Mouse (Mus musculus) hindbrain, embryonic 10.5 days (tissue): ENCODE measurements around the gene Gm45021. TPM values are rescaled to one million over a fixed set of nuclear protein-coding genes. Genes with fewer than 3 reads are reported as not detected.

Experiments used
- DNase-seq: peaks from one replicate; pipeline ENCODE4 v3.0.0-alpha.2; 2017; ENCODE audit warnings: low spot score
- H3K27ac ChIP-seq: fragments of 300-500 bp; sonication (generic); 2 replicates; pipeline ENCODE4 v1.5.1; 2016; ENCODE audit warnings: mild to moderate bottlenecking, moderate library complexity
- H3K27me3 ChIP-seq: fragments of 300-500 bp; sonication (generic); 2 replicates; pipeline ENCODE4 v1.6.1; 2016; ENCODE audit warnings: mild to moderate bottlenecking; ENCODE audit not compliant: poor library complexity, insufficient read depth, severe bottlenecking
- H3K36me3 ChIP-seq: fragments of 300-500 bp; sonication (generic); 2 replicates; pipeline ENCODE4 v1.6.1; 2016; ENCODE audit warnings: mild to moderate bottlenecking, moderate library complexity
- H3K4me1 ChIP-seq: fragments of 300-500 bp; sonication (generic); replicated peaks from 2 replicates; pipeline ENCODE4 v1.6.1; 2016; ENCODE audit warnings: mild to moderate bottlenecking
- H3K4me3 ChIP-seq: fragments of 300-500 bp; sonication (generic); 2 replicates; pipeline ENCODE4 v1.5.1; 2016; ENCODE audit warnings: mild to moderate bottlenecking, moderate library complexity
- H3K9me3 ChIP-seq: fragments of 300-500 bp; sonication (generic); 2 replicates; pipeline ENCODE4 v1.6.1; 2016; ENCODE audit warnings: mild to moderate bottlenecking, moderate library complexity
- WGBS: fragments of 180-500 bp; shearing (Covaris S2); methylation state at CpG from one replicate; pipeline ENCODE4 v1.1.7; 2016; 5-methylcytosine and 5-hydroxymethylcytosine counted together
- polyA plus RNA-seq: library from polyadenylated mRNA; unstranded; fragments of >200 nt; fragmentation: Nextera tagmentation; extraction: Ambion mirVana; gene quantifications from 2 replicates; pipeline ENCODE4 v1.2.1, GENCODE M21; 2016

Gene Gm45021
- polyA plus RNA-seq, 1 experiment from 2014 or later, result not detected

DNA sequence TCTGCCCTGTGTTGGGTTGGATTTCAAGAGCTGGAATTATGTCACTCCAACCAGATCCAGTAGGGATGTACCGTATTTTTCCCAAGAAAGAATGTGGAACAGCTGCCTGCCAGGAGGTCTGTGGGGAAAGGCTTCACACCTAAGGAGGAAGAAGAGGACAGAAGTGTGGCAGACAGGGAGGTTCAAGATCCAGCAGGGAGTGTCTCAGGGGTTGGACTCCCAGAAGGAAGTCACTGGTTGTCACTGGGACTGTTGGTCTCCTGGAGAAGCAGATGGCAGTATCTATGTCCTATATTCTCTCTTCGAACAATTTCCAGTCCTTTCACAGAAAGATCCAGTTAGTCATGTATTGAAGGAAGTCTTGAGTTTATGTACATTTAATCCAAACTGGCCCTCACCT lies 58.2 kb downstream of the Gm45021 start:
- Histone ChIP-seq H3K4me3 (no peak overlapping the region), H3K4me1 (no peaks in the 10 kb centered on the region), H3K27ac (0 out of 2 replicates have a peak overlapping the region, but pooled peaks have one; percentile 29), H3K36me3 (no peaks in the 10 kb centered on the region), H3K27me3 (peaks cover 6% of the 10 kb centered on the region; the same call in 1 of the 2 replicates), H3K9me3 (no peaks in the 10 kb centered on the region)
- no peak for DNase-seq
- WGBS, result 93% methylated on average over 2 of the region's 2 CpGs

- no peak overlapping the region for H3K27ac ChIP-seq
- H3K27me3 ChIP-seq, result peaks cover 6% of the 10 kb centered on the region; the same call in 1 of the 2 replicates
- H3K4me3 ChIP-seq, result no peak overlapping the region
- H3K4me1 ChIP-seq, result no peaks in the 10 kb centered on the region
- DNase-seq, result no peak
- H3K36me3 ChIP-seq, result no peaks in the 10 kb centered on the region
- WGBS, result 83% methylated on average over 4 of the region's 4 CpGs
- no peaks in the 10 kb centered on the region for H3K9me3 ChIP-seq
Measured at GRCm38 (mm10) chr6:48648779-48649178, 59.4 kb downstream of the Gm45021 start.

GRCm38 (mm10) chr6:48650041-48650440 lies 60.6 kb downstream of the Gm45021 start:
- DNase-seq, result no peak
- Histone ChIP-seq H3K4me1 (no peaks in the 10 kb centered on the region), H3K27ac (no peak overlapping the region), H3K4me3 (no peak overlapping the region), H3K36me3 (no peaks in the 10 kb centered on the region), H3K9me3 (no peaks in the 10 kb centered on the region), H3K27me3 (peaks cover 3% of the 10 kb centered on the region; the same call in 1 of the 2 replicates)
- 88% methylated on average over 9 of the region's 9 CpGs for WGBS

- no peaks in the 10 kb centered on the region for H3K4me1 ChIP-seq
- H3K9me3 ChIP-seq, result no peaks in the 10 kb centered on the region
- WGBS, result 80% methylated on average over 5 of the region's 5 CpGs
- no peak for DNase-seq
- H3K27ac ChIP-seq, result no peak overlapping the region
- no peak overlapping the region for H3K4me3 ChIP-seq
- no peaks in the 10 kb centered on the region for H3K27me3 ChIP-seq
- no peaks in the 10 kb centered on the region for H3K36me3 ChIP-seq
Measured at GRCm38 (mm10) chr6:48658721-48659120, 69.3 kb downstream of the Gm45021 start.

Other genes with a start within 250 kb of the Gm45021 start
- gene Krba1, start 194.0 kb upstream of the Gm45021 start, polyA plus RNA-seq, result 27.7 and 28.1 TPM in 2 replicates
- 12.4 and 16.2 TPM in 2 replicates for gene Zfp467, start 143.8 kb upstream of the Gm45021 start, polyA plus RNA-seq
- 0.50 and 0.64 TPM in 2 replicates for gene Sspo, start 141.4 kb upstream of the Gm45021 start, polyA plus RNA-seq
- gene Atp6v0e2, start 52.0 kb upstream of the Gm45021 start, polyA plus RNA-seq, result 45.7 and 62.2 TPM in 2 replicates
- gene Lrrc61, start 34.8 kb upstream of the Gm45021 start, polyA plus RNA-seq, result 16.9 and 25.2 TPM in 2 replicates
- gene Rarres2, start 16.8 kb upstream of the Gm45021 start, polyA plus RNA-seq, result 0.42 and 1.9 TPM in 2 replicates
- 55.9 and 57.2 TPM in 2 replicates for gene Repin1, start 4.3 kb downstream of the Gm45021 start, polyA plus RNA-seq
- 1.2 TPM in 1 of 2 replicates, not detected in the other for gene Gm44965, start 4.3 kb downstream of the Gm45021 start, polyA plus RNA-seq
- 10.5 and 12.5 TPM in 2 replicates for gene Zfp775, start 12.5 kb downstream of the Gm45021 start, polyA plus RNA-seq
- 0.96 and 1.3 TPM in 2 replicates for gene AI854703, start 37.2 kb downstream of the Gm45021 start, polyA plus RNA-seq
- 0.37 and 0.75 TPM in 2 replicates for gene Gimap8, start 57.6 kb downstream of the Gm45021 start, polyA plus RNA-seq
- gene Gimap9, start 86.5 kb downstream of the Gm45021 start, polyA plus RNA-seq, result 3.4 and 4.4 TPM in 2 replicates
- 5.3 and 5.8 TPM in 2 replicates for gene Gimap4, start 94.9 kb downstream of the Gm45021 start, polyA plus RNA-seq
- 10.0 and 10.4 TPM in 2 replicates for gene Gimap6, start 118.6 kb downstream of the Gm45021 start, polyA plus RNA-seq
- gene Gm28053, start 129.0 kb downstream of the Gm45021 start, polyA plus RNA-seq, result not detected in 2 replicates
- not detected in 2 replicates for gene Gimap7, start 129.0 kb downstream of the Gm45021 start, polyA plus RNA-seq
- gene Gimap1, start 149.4 kb downstream of the Gm45021 start, polyA plus RNA-seq, result 5.0 and 5.9 TPM in 2 replicates
- 0.47 and 0.71 TPM in 2 replicates for gene Gimap5, start 156.6 kb downstream of the Gm45021 start, polyA plus RNA-seq
- 0.09 TPM in 1 of 2 replicates, not detected in the other for gene Gimap3, start 181.2 kb downstream of the Gm45021 start, polyA plus RNA-seq